Mouse (Mus musculus): ENCODE results near the gene Tcf7. TPM values are rescaled to one million over a fixed set of nuclear protein-coding genes. Genes with fewer than 3 reads are reported as not detected.

Gene Tcf7
- polyA plus RNA-seq (2014; fragmentation: Illumina TruSeq; extraction: RNeasy Lipid Tissue Mini Kit (QIAGEN cat#74804)): 29.5 TPM

DNA sequence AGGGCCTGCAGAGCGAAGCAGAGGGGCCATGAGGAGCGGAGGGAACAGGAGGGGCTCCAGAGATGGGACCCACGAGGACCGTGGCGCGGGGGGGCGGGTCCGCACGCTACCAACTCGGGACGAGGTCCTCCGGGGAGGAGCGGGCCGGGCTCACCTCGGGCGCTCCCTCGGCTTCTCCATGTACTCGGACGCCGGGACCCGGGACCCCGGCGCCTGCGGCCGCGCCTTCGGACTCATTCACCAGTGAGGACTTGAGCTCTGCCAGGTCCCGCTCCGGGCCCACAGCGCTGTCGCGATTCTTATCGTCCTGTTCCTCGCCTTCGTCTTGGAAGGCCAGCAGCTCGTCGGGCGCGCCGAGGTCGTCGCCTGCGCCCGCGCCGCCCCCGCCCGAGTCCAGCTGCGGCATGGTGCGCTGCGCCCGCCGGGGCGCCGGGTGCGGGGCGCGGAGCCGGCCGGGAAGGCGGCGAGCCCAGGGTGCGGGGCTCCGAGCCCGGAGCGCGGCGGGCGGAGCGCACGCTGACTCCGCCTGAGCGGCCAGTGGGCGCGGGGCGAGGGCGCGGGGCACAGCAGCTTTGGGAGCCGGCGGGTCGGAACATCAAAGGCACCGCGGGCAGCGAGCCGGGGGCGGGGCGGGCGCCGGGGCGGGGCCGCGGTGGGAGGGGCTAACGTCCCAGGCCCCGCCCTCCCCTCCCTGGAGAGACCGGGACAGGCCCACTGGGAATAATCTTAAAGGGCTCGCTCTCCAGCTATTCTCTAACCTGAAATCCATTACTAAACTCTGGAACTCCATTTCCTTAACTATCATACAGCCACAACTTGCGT, at the start of gene Tcf7:
TSS of gene Tcf7 (minus strand) at position 241 of the 822 bp plus-strand sequence.

DNA sequence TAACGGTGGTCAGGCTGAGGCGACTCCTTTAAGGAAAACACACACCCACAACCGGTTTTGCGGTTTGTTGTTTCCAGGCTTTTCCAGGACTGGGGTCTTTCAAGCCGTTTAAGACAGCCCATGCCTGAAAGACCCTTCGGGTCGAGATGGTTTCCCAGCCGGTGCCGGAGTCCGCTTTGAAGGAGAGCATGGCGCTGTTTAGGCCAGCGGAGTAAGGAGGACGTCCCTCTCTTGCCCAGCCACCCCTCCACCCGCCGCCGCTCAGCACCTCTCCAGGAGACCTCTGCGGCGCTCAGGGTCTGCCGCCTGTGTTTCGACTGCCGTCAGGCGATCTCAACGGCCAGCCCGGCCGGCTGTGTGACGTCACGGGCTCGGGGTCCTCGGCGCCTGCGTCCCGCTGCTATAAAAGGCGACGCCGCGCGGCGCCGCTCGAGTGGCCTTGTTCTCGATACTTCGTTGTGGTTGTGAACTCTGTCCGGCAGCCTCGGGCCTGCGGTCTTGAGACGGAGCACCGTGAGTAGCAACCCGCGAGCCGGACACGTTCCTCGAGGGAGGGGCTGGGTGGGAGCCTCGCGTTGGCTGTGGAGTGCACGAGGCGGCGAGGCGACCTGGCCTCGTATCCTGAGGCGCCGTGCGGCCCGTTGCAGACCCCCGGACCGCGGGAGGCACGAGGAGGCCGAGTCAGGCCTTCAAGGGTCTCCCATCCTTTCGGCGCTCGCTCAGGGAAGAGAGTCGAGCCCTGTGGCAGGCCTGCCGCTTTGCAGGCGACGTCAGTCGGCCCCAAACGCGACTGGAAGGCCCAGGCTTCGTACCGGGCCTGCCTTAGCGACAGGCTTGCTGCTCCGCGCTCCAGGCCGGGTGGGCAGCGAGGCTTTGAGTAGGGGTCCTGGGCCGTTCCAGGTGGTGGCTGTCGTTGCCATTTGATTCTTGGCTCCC, 50.9 kb downstream of the Tcf7 start, which contains the start of gene Skp1a:
TSS of gene Skp1a (plus strand) at position 390 of the 936 bp plus-strand sequence.

DNA sequence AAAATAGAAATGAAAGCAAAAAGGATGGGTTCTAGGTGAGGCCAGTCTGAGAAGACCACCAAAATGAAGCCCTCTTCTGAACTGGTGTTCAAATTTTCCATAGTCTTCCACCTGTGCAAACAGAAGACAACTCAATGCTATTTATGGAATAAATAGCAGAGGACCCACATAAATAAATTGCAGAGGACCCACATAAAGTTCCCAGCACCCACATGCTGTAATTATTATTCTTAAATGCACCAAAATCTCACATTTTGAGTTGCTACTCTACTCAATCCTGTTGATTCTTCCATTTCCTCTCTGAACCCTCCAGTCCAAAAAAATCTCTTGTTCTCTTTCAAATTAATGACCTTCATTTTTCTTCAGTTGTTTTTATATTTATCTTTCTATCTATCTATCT, 68.9 kb downstream of the Tcf7 start, which contains the start of gene Olfr1371:
TSS of gene Olfr1371 (minus strand) at position 101 of the 400 bp plus-strand sequence.

Other genes starting within 250 kb of the Tcf7 start
- 161 TPM for gene Ppp2ca, start 184.3 kb downstream of the Tcf7 start, polyA plus RNA-seq (2014; fragmentation: Illumina TruSeq; extraction: RNeasy Lipid Tissue Mini Kit (QIAGEN cat#74804))
- gene Olfr1373, start 137.5 kb downstream of the Tcf7 start, polyA plus RNA-seq (2014; fragmentation: Illumina TruSeq; extraction: RNeasy Lipid Tissue Mini Kit (QIAGEN cat#74804)): not detected
- gene Olfr1371, start 69.0 kb downstream of the Tcf7 start, polyA plus RNA-seq (2014; fragmentation: Illumina TruSeq; extraction: RNeasy Lipid Tissue Mini Kit (QIAGEN cat#74804)): not detected
- gene Skp1a, start 51.0 kb downstream of the Tcf7 start, polyA plus RNA-seq (2014; fragmentation: Illumina TruSeq; extraction: RNeasy Lipid Tissue Mini Kit (QIAGEN cat#74804)): 1,268 TPM
- 249 TPM for gene Vdac1, start 77.8 kb upstream of the Tcf7 start, polyA plus RNA-seq (2014; fragmentation: Illumina TruSeq; extraction: RNeasy Lipid Tissue Mini Kit (QIAGEN cat#74804))
- gene 9530068E07Rik, start 113.4 kb upstream of the Tcf7 start, polyA plus RNA-seq (2014; fragmentation: Illumina TruSeq; extraction: RNeasy Lipid Tissue Mini Kit (QIAGEN cat#74804)): 247 TPM